Mouse (Mus musculus) hindbrain, embryonic 16.5 days (tissue): ENCODE results near the gene Zmynd19. TPM values are rescaled to one million over a fixed set of nuclear protein-coding genes. Genes with fewer than 3 reads are reported as not detected.
A peak's percentile ranks its signal among the peaks of the same experiment; 100 is the strongest.

ENCODE experiments used
- ATAC-seq: fragments of 200-750 bp; cut with Nextera tagmentation; 2 replicates; pipeline ENCODE4 v1.8.0; 2017; ENCODE audit warnings: moderate TSS enrichment, moderate library complexity
- H3K27ac ChIP-seq: fragments of 300-500 bp; sonication (generic); 2 replicates; pipeline ENCODE4 v1.5.1; 2014; ENCODE audit warnings: low read depth, mild to moderate bottlenecking, control low read depth, low read length, moderate library complexity
- H3K27me3 ChIP-seq: fragments of 300-500 bp; sonication (generic); replicated peaks from 2 replicates; pipeline ENCODE4 v1.6.1; 2014; ENCODE audit warnings: low read length; ENCODE audit not compliant: control insufficient read depth, insufficient read depth
- H3K36me3 ChIP-seq: fragments of 300-500 bp; sonication (generic); 2 replicates; pipeline ENCODE4 v1.6.1; 2014; ENCODE audit warnings: mild to moderate bottlenecking, low read length, moderate library complexity, mixed read lengths; ENCODE audit not compliant: control insufficient read depth, insufficient read depth
- H3K4me1 ChIP-seq: fragments of 300-500 bp; sonication (generic); 2 replicates; pipeline ENCODE4 v1.6.1; 2014; ENCODE audit warnings: low read depth, low read length; ENCODE audit not compliant: control insufficient read depth, insufficient read depth
- H3K4me2 ChIP-seq: fragments of 300-500 bp; sonication (generic); 2 replicates; pipeline ENCODE4 v1.6.1; 2014; ENCODE audit warnings: mild to moderate bottlenecking, low read length, control low read depth, moderate library complexity
- H3K4me3 ChIP-seq: fragments of 300-500 bp; sonication (generic); 2 replicates; pipeline ENCODE4 v1.5.1; 2014; ENCODE audit warnings: mild to moderate bottlenecking, low read length, control low read depth, moderate library complexity
- H3K9ac ChIP-seq: fragments of 300-500 bp; sonication (generic); 2 replicates; pipeline ENCODE4 v1.6.1; 2014; ENCODE audit warnings: low read depth, mild to moderate bottlenecking, control low read depth, low read length, moderate library complexity
- H3K9me3 ChIP-seq: fragments of 300-500 bp; sonication (generic); 2 replicates; pipeline ENCODE4 v1.6.1; 2014; ENCODE audit warnings: mild to moderate bottlenecking, low read length, moderate library complexity; ENCODE audit not compliant: control insufficient read depth
- WGBS: fragments of 180-500 bp; shearing (Covaris S2); extraction: QIAGEN DNeasy Blood & Tissue Kit; methylation state at CpG from one replicate; pipeline ENCODE4 v1.1.7; 2014; 5-methylcytosine and 5-hydroxymethylcytosine counted together
- polyA plus RNA-seq: library from polyadenylated mRNA; unstranded; fragments of >200 nt; fragmentation: Nextera tagmentation; extraction: Ambion mirVana; gene quantifications from 2 replicates; pipeline ENCODE4 v1.2.1, GENCODE M21; 2015

The Zmynd19 gene
- polyA plus RNA-seq, result 5.4 and 14.6 TPM in 2 replicates

- peak; percentile 98 for ATAC-seq
- Histone ChIP-seq H3K4me3 (peak within 1 kb of the TSS; percentile 74), H3K27ac (peak within 1 kb of the TSS; percentile 72), H3K36me3 (peaks cover 13% of the 10 kb centered on the region), H3K4me1 (peaks cover 11% of the 10 kb centered on the region), H3K9me3 (no peaks in the 10 kb centered on the region), H3K27me3 (no peaks in the 10 kb centered on the region), H3K9ac (peak within 1 kb of the TSS; percentile 84), H3K4me2 (peak within 1 kb of the TSS; percentile 93)
- WGBS, result under 1% methylated on average over 99 of the region's 108 CpGs
Observed at GRCm38 (mm10) chr2:24949421-24950188, at the start of gene Zmynd19. Gene Zmynd19 (plus strand): TSS chr2:24949792.

GRCm38 (mm10) chr2:24901055-24901454 lies 48.5 kb upstream of the Zmynd19 start:
- Histone ChIP-seq H3K36me3 (no peaks in the 10 kb centered on the region), H3K27ac (no peak overlapping the region), H3K9ac (no peak overlapping the region), H3K4me1 (peaks cover 16% of the 10 kb centered on the region), H3K4me2 (no peak overlapping the region), H3K9me3 (no peaks in the 10 kb centered on the region), H3K4me3 (no peak overlapping the region), H3K27me3 (no peaks in the 10 kb centered on the region)
- ATAC-seq, result no peak
- 48% methylated on average over 5 of the region's 5 CpGs for WGBS

- H3K9ac ChIP-seq, result no peak overlapping the region
- H3K4me3 ChIP-seq, result no peak overlapping the region
- H3K4me2 ChIP-seq, result no peak overlapping the region
- peaks cover 20% of the 10 kb centered on the region for H3K4me1 ChIP-seq
- H3K9me3 ChIP-seq, result no peaks in the 10 kb centered on the region
- 83% methylated on average over 6 of the region's 6 CpGs for WGBS
- ATAC-seq, result no peak
- no peaks in the 10 kb centered on the region for H3K27me3 ChIP-seq
- no peak overlapping the region for H3K27ac ChIP-seq
- no peaks in the 10 kb centered on the region for H3K36me3 ChIP-seq
Observed at GRCm38 (mm10) chr2:24902999-24903398, 46.6 kb upstream of the Zmynd19 start.

- 46% methylated on average over 11 of the region's 11 CpGs for WGBS
- peaks cover 20% of the 10 kb centered on the region for H3K4me1 ChIP-seq
- no peak overlapping the region for H3K9ac ChIP-seq
- H3K36me3 ChIP-seq, result no peaks in the 10 kb centered on the region
- peak overlapping the region; percentile 19 for H3K4me2 ChIP-seq
- peak overlapping the region; percentile 45 for H3K27ac ChIP-seq
- no peaks in the 10 kb centered on the region for H3K27me3 ChIP-seq
- no peak overlapping the region for H3K4me3 ChIP-seq
- peak; percentile 34 for ATAC-seq
- H3K9me3 ChIP-seq, result no peaks in the 10 kb centered on the region
Observed at GRCm38 (mm10) chr2:24904823-24905652, 44.6 kb upstream of the Zmynd19 start.

- no peak for ATAC-seq
- Histone ChIP-seq H3K4me3 (no peak overlapping the region), H3K27ac (peak overlapping the region; percentile 45), H3K9ac (no peak overlapping the region), H3K27me3 (no peaks in the 10 kb centered on the region), H3K36me3 (no peaks in the 10 kb centered on the region), H3K4me2 (peak overlapping the region; percentile 19; the same call in 1 of the 2 replicates), H3K4me1 (peaks cover 20% of the 10 kb centered on the region), H3K9me3 (no peaks in the 10 kb centered on the region)
- 5% methylated on average over 2 of the region's 2 CpGs for WGBS
Observed at GRCm38 (mm10) chr2:24905653-24906155, 43.9 kb upstream of the Zmynd19 start.

- Histone ChIP-seq H3K4me2 (no peak overlapping the region), H3K36me3 (no peaks in the 10 kb centered on the region), H3K9me3 (no peaks in the 10 kb centered on the region), H3K4me3 (no peak overlapping the region), H3K27me3 (no peaks in the 10 kb centered on the region), H3K9ac (no peak overlapping the region), H3K27ac (no peak overlapping the region), H3K4me1 (peaks cover 9% of the 10 kb centered on the region; the same call in 1 of the 2 replicates)
- WGBS, result 93% methylated on average over 4 of the region's 4 CpGs
- no peak for ATAC-seq
Observed at GRCm38 (mm10) chr2:24910481-24910880, 39.1 kb upstream of the Zmynd19 start.

- Histone ChIP-seq H3K27me3 (no peaks in the 10 kb centered on the region), H3K9me3 (no peaks in the 10 kb centered on the region), H3K4me3 (no peak overlapping the region), H3K4me1 (peaks cover under 1% of the 10 kb centered on the region), H3K36me3 (no peaks in the 10 kb centered on the region), H3K4me2 (no peak overlapping the region), H3K9ac (no peak overlapping the region), H3K27ac (no peak overlapping the region)
- 87% methylated on average over 4 of the region's 4 CpGs for WGBS
- ATAC-seq, result no peak
Observed at GRCm38 (mm10) chr2:24912189-24912588, 37.4 kb upstream of the Zmynd19 start.

- ATAC-seq, result no peak
- H3K36me3 ChIP-seq, result no peaks in the 10 kb centered on the region
- H3K9ac ChIP-seq, result no peak overlapping the region
- H3K27ac ChIP-seq, result no peak overlapping the region
- no peaks in the 10 kb centered on the region for H3K27me3 ChIP-seq
- no peak overlapping the region for H3K4me2 ChIP-seq
- no peak overlapping the region for H3K4me3 ChIP-seq
- H3K9me3 ChIP-seq, result no peaks in the 10 kb centered on the region
- peaks cover 4% of the 10 kb centered on the region for H3K4me1 ChIP-seq
Observed at GRCm38 (mm10) chr2:24912589-24912988, 37.0 kb upstream of the Zmynd19 start.

GRCm38 (mm10) chr2:24914762-24915161 lies 34.8 kb upstream of the Zmynd19 start:
- WGBS, result 83% methylated on average over 3 of the region's 3 CpGs
- Histone ChIP-seq H3K4me1 (peaks cover 9% of the 10 kb centered on the region), H3K9ac (no peak overlapping the region)

More at GRCm38 (mm10) chr2:24914762-24915161, 34.8 kb upstream of the Zmynd19 start:
- Histone ChIP-seq H3K36me3 (no peaks in the 10 kb centered on the region), H3K4me2 (no peak overlapping the region), H3K4me3 (no peak overlapping the region), H3K27me3 (no peaks in the 10 kb centered on the region), H3K27ac (no peak overlapping the region), H3K9me3 (no peaks in the 10 kb centered on the region)
- ATAC-seq, result no peak
